Mouse (Mus musculus) CH12.LX (cell line): Measurements from ENCODE around the gene Nbeal1. TPM values are rescaled to one million over a fixed set of nuclear protein-coding genes. Genes with fewer than 3 reads are reported as not detected.

Experiments
- DNase-seq: peaks from one replicate; pipeline ENCODE4 v3.0.0-alpha.2; 2013; ENCODE audit errors: extremely low read depth
- H3K27ac ChIP-seq: 2 replicates; pipeline ENCODE4 v1.5.1; 2012; ENCODE audit warnings: low read depth, mild to moderate bottlenecking, control low read depth, moderate library complexity; ENCODE audit not compliant: insufficient read depth
- H3K27me3 ChIP-seq: replicated peaks from 2 replicates; pipeline ENCODE3; 2012; ENCODE audit warnings: inconsistent platforms
- H3K36me3 ChIP-seq, 2 experiments: replicated peaks in 1 of 2; 2 replicates each; pipeline versions ENCODE3 to v1.6.1; 2012; ENCODE audit warnings: inconsistent platforms in 1 of 2, low read length in 1 of 2, mild to moderate bottlenecking in 1 of 2, mixed read lengths in 1 of 2, moderate library complexity in 1 of 2; ENCODE audit not compliant: control insufficient read depth in 1 of 2, insufficient read depth in 1 of 2
- H3K4me1 ChIP-seq, 2 experiments: 2 replicates each; pipeline ENCODE4 v1.6.1; 2012; ENCODE audit warnings: inconsistent platforms in 1 of 2, moderate library complexity in 1 of 2; ENCODE audit not compliant: insufficient read depth in 2 of 2, control insufficient read depth in 1 of 2
- H3K4me2 ChIP-seq: 2 replicates; pipeline ENCODE4 v1.6.1; 2012; ENCODE audit warnings: low read depth, mild to moderate bottlenecking, control low read depth; ENCODE audit not compliant: poor library complexity, insufficient read depth, severe bottlenecking
- H3K4me3 ChIP-seq, 3 experiments: fragments of 150-350 bp in 1 of 3; sonication (generic) in 1 of 3; replicated peaks in 1 of 3; 2 replicates each; pipeline versions ENCODE3 to v1.5.1; 2011 to 2012; ENCODE audit warnings: low read depth in 2 of 3, low read length in 2 of 3, mild to moderate bottlenecking in 2 of 3, moderate library complexity in 2 of 3, control low read depth in 1 of 3, improper control_type of control experiment in 1 of 3, inconsistent platforms in 1 of 3, mixed read lengths in 1 of 3; ENCODE audit not compliant: poor library complexity in 1 of 3
- H3K79me2 ChIP-seq: replicated peaks from 2 replicates; pipeline ENCODE4 v1.6.1; 2012; ENCODE audit warnings: mild to moderate bottlenecking, moderate library complexity; ENCODE audit not compliant: control insufficient read depth, poor library complexity, insufficient read depth, severe bottlenecking; ENCODE audit errors: extremely low read depth
- H3K9ac ChIP-seq: 2 replicates; pipeline ENCODE4 v1.6.1; 2012; ENCODE audit warnings: low read depth, mild to moderate bottlenecking, control low read depth, moderate library complexity; ENCODE audit not compliant: insufficient read depth
- H3K9me3 ChIP-seq: replicated peaks from 2 replicates; pipeline ENCODE3; 2012; ENCODE audit warnings: low read length, inconsistent platforms, mixed read lengths
- CTCF ChIP-seq, 2 experiments: IDR thresholded peaks in 1 of 2; conservative IDR thresholded peaks in 1 of 2; 2 replicates each; pipeline ENCODE4 v1.5.1; 2011 to 2012; ENCODE audit warnings: low read depth in 2 of 2, low read length in 2 of 2, improper control_type of control experiment in 1 of 2, inconsistent platforms in 1 of 2, mild to moderate bottlenecking in 1 of 2, moderate library complexity in 1 of 2
- E2F4 ChIP-seq: IDR thresholded peaks from 2 replicates; pipeline ENCODE4 v1.6.1; 2011; ENCODE audit warnings: low read depth, low read length, improper control_type of control experiment; ENCODE audit not compliant: insufficient replicate concordance
- ELF1 ChIP-seq: IDR thresholded peaks from 2 replicates; pipeline ENCODE4 v1.6.1; 2014; ENCODE audit warnings: low read depth, mild to moderate bottlenecking, inconsistent platforms, low read length, improper control_type of control experiment
- GABPA ChIP-seq: IDR thresholded peaks from 2 replicates; pipeline ENCODE4 v1.6.1; 2012; ENCODE audit warnings: low read depth, low read length, improper control_type of control experiment, inconsistent platforms; ENCODE audit not compliant: insufficient replicate concordance
- IRF4 ChIP-seq: IDR thresholded peaks from 2 replicates; pipeline ENCODE4 v1.6.1; 2014; ENCODE audit warnings: low read depth, mild to moderate bottlenecking, inconsistent platforms, low read length, improper control_type of control experiment
- KAT2A ChIP-seq: IDR thresholded peaks from 2 replicates; pipeline ENCODE4 v1.6.1; 2012; ENCODE audit warnings: low read length, improper control_type of control experiment, inconsistent platforms; ENCODE audit not compliant: insufficient replicate concordance
- MAFK ChIP-seq: IDR thresholded peaks from 2 replicates; pipeline ENCODE4 v1.6.1; 2011; ENCODE audit warnings: low read length, improper control_type of control experiment; ENCODE audit not compliant: insufficient replicate concordance
- MAX ChIP-seq: IDR thresholded peaks from 2 replicates; pipeline ENCODE4 v1.6.1; 2011; ENCODE audit warnings: low read length, improper control_type of control experiment
- NELFE ChIP-seq: IDR thresholded peaks from 2 replicates; pipeline ENCODE4 v1.6.1; 2011; ENCODE audit warnings: low read depth, low read length, improper control_type of control experiment
- NRF1 ChIP-seq: IDR thresholded peaks from 2 replicates; pipeline ENCODE4 v1.6.1; 2014; ENCODE audit warnings: low read depth, mild to moderate bottlenecking, inconsistent platforms, low read length, improper control_type of control experiment, moderate library complexity
- PAX5 ChIP-seq: IDR thresholded peaks from 2 replicates; pipeline ENCODE4 v1.6.1; 2012; ENCODE audit warnings: low read length, inconsistent platforms, mixed read lengths
- RAD21 ChIP-seq: IDR thresholded peaks from 2 replicates; pipeline ENCODE4 v1.6.1; 2011; ENCODE audit warnings: low read depth, mild to moderate bottlenecking, low read length, improper control_type of control experiment, moderate library complexity
- SIN3A ChIP-seq: IDR thresholded peaks from 2 replicates; pipeline ENCODE4 v1.6.1; 2012; ENCODE audit warnings: low read length, improper control_type of control experiment, inconsistent platforms
- SMC3 ChIP-seq: IDR thresholded peaks from 2 replicates; pipeline ENCODE4 v1.6.1; 2011; ENCODE audit warnings: low read depth, low read length, improper control_type of control experiment
- TBP ChIP-seq: conservative IDR thresholded peaks from 2 replicates; pipeline ENCODE4 v1.6.1; 2011; ENCODE audit warnings: low read depth, low read length, improper control_type of control experiment
- TCF12 ChIP-seq: IDR thresholded peaks from 2 replicates; pipeline ENCODE4 v1.6.1; 2014; ENCODE audit warnings: low read depth, mild to moderate bottlenecking, inconsistent platforms, low read length, improper control_type of control experiment
- UBTF ChIP-seq: IDR thresholded peaks from 2 replicates; pipeline ENCODE4 v1.6.1; 2012; ENCODE audit warnings: low read depth, mild to moderate bottlenecking, inconsistent platforms, low read length, improper control_type of control experiment, moderate library complexity
- USF1 ChIP-seq: IDR thresholded peaks from 2 replicates; pipeline ENCODE4 v1.6.1; 2014; ENCODE audit warnings: low read depth, mild to moderate bottlenecking, inconsistent platforms, low read length, improper control_type of control experiment
- ZC3H11A ChIP-seq: IDR thresholded peaks from 2 replicates; pipeline ENCODE4 v1.6.1; 2012; ENCODE audit warnings: low read depth, mild to moderate bottlenecking, inconsistent platforms, low read length, improper control_type of control experiment
- ZKSCAN1 ChIP-seq: IDR thresholded peaks from 2 replicates; pipeline ENCODE4 v1.6.1; 2012; ENCODE audit warnings: low read depth, inconsistent platforms, low read length, improper control_type of control experiment, borderline replicate concordance
- ZNF384 ChIP-seq: IDR thresholded peaks from 2 replicates; pipeline ENCODE4 v1.6.1; 2012; ENCODE audit warnings: low read depth, low read length, improper control_type of control experiment, inconsistent platforms
- dilution Hi-C: fragments of 300-500 bp; cut with MboI; formaldehyde crosslinking; loops from 2 replicates; pipeline ENCODE4 v1.14.3; 2020; ENCODE audit warnings: low sequenced_read_pairs; ENCODE audit not compliant: extremely low pct_unique_long_range_greater_than_20kb, extremely low pct_ligation_motif_present
- in situ Hi-C: fragments of 300-500 bp; cut with MboI; formaldehyde crosslinking; loops from 3 replicates; pipeline ENCODE4 v1.14.3; 2019; ENCODE audit warnings: low sequenced_read_pairs, low pct_ligation_motif_present, low pct_unique_long_range_greater_than_20kb, mixed read lengths
- polyA plus RNA-seq: library from polyadenylated mRNA; unstranded; fragments of >175 nt; gene quantifications from 2 replicates; pipeline ENCODE4 v1.2.1, GENCODE M21; 2012; ENCODE audit warnings: low read depth; ENCODE audit not compliant: insufficient read length
- total RNA-seq, 2 experiments: library from RNA; depleted of rRNA; stranded (reverse); fragments of 300-350 nt in 1 of 2; fragments of >200 nt in 1 of 2; gene quantifications; 2 replicates each; pipeline ENCODE4 v1.2.3; 2012 to 2014

The Nbeal1 gene
- total and polyA plus RNA-seq, 3 experiments: 0.47 to 2.5 (median 0.50) TPM

DNA sequence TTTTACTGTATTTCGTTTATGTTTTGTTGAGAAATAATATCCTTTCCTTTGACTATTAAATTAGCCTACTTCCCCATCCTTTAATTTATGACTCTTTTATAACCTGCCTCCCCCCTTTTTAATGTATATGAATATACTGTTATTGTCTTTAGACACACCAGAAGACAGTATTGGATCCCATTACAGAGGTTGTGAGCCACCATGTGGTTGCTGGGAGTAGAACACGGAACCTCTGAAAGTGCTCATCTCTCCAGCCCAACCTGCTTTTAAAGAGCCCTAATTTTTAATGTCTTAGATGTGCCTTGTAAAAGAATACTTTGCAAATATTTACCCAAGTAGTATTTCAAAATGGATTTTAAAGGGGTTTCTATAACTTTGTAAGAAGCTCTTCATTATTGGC lies 92.1 kb downstream of the Nbeal1 start:
- in situ Hi-C loops: loop anchor here (10.0 kb wide), 1 partner anchor 118 kb away; no protein-coding TSS in a partner anchor
- peak; percentile 42 for DNase-seq

DNA sequence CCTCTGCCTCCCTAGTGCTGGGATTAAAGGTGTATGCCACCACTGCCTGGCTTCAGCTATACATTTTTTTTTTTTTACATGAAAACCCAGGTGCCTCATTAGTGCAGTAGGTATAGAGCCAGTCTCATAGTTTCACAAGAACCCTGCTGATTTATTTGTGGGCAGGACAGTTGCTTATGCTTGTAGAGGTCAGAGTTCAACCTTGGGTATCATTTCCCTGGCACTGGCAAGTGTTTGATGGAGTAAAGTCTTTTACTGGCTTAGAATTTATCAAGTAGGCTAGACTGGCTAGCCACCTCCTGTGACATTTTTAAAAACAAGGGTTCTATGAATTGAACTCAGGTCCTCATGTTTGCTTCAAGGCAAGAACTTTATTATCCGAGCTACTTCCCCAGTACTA lies 113.5 kb downstream of the Nbeal1 start:
- TF ChIP-seq MAFK: no peak
- no peak for TF ChIP-seq TCF12
- no peaks in the 10 kb centered on the region for H3K9me3 ChIP-seq
- H3K4me2 ChIP-seq: no peak overlapping the region
- H3K4me1 ChIP-seq: peaks cover 0 to 11% of the 10 kb centered on the region in 2 experiments; a peak in 2 of 4 replicates
- H3K27me3 ChIP-seq: no peaks in the 10 kb centered on the region
- no peak overlapping the region for H3K27ac ChIP-seq
- no peak for DNase-seq
- no peaks in the 10 kb centered on the region for H3K36me3 ChIP-seq
- dilution Hi-C loops (no loop called here), in situ Hi-C loops (no loop called here)
- no peaks in the 10 kb centered on the region for H3K79me2 ChIP-seq
- no peak overlapping the region for H3K9ac ChIP-seq
- H3K4me3 ChIP-seq: no peak overlapping the region

More for the DNA sequence above, 92.1 kb downstream of the Nbeal1 start:
- no peak for TF ChIP-seq SIN3A
- TF ChIP-seq PAX5: no peak
- no peak for TF ChIP-seq KAT2A
- TF ChIP-seq ELF1: peak; percentile 20; the same call in 1 of the 2 replicates
- TF ChIP-seq ZKSCAN1: no peak
- no peak for TF ChIP-seq TBP
- no peak for TF ChIP-seq NELFE
- no peak for TF ChIP-seq MAX
- TF ChIP-seq E2F4: no peak
- peak; percentile 83 for TF ChIP-seq SMC3
- TF ChIP-seq CTCF (conservative IDR thresholded peaks at IDR 0.05 in 1 of 2, IDR thresholded peaks at IDR 0.05 in 1 of 2; ENCODE audit: low read depth in 2 of 2, low read length in 2 of 2): peak in 1 of 2 experiments; percentile 78; a peak in 3 of 4 replicates
- TF ChIP-seq ZNF384: no peak
- no peak for TF ChIP-seq UBTF
- peak; percentile 73 for TF ChIP-seq RAD21
- no peak for TF ChIP-seq IRF4
- TF ChIP-seq NRF1: no peak
- TF ChIP-seq GABPA: no peak
- no peak for TF ChIP-seq ZC3H11A
- TF ChIP-seq USF1: no peak
- no peak overlapping the region for H3K9ac ChIP-seq
- no peak overlapping the region for H3K27ac ChIP-seq
- H3K9me3 ChIP-seq: no peaks in the 10 kb centered on the region
- H3K4me3 ChIP-seq: no peak overlapping the region
- H3K27me3 ChIP-seq: no peaks in the 10 kb centered on the region
- H3K4me2 ChIP-seq: no peak overlapping the region
- H3K4me1 ChIP-seq: no peaks in the 10 kb centered on the region
- no peaks in the 10 kb centered on the region for H3K36me3 ChIP-seq
- no peaks in the 10 kb centered on the region for H3K79me2 ChIP-seq
- dilution Hi-C loops: no loop called here
